Mouse (Mus musculus) liver, postnatal 0 days (tissue): ENCODE data around the gene Chka.

Experiments used
- CTCF ChIP-seq: sonication (generic); IDR thresholded peaks from 2 replicates; pipeline ENCODE4 v1.5.1; 2016; ENCODE audit warnings: antibody characterized with exemption, low read depth
- EP300 ChIP-seq: IDR thresholded peaks from 2 replicates; pipeline ENCODE4 v1.6.1; 2016; ENCODE audit warnings: antibody characterized with exemption, low read depth, mild to moderate bottlenecking

- TF ChIP-seq CTCF, result no peak
- TF ChIP-seq EP300, result no peak
These were observed 19.9 kb downstream of the Chka start for GRCm38 (mm10) chr19:3871468-3871867.
